ENCODE assay signal across 31 mouse cellular contexts in the genomic region with DNA sequence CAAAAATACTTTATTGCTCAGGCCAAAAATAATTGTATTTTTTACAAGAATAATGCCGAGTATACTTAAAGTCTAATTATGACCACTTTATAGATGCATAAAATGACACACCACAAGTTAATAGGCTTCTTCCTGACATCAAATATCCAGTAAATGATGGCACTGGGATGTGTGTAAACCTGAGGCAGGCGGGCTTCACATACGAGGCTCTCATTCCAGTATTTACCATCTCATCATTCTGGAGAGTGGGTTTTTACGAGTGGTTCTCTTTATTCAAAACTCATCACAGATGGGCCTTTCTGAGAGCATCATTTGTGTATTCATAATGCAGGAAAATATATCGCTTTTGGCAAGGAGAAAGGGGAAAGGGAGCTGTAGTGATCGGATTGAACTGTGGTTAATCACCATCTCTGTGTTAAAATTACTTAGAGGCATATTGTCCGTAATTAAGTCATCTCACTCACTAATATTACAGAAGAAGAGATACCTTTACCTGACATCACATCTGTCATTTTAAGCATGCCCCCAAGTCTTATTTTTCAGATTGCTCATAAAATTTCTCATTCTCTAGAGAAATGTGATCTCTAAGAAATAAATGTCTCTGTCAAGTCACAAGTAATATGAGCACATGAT.
"Had no signal": no experiment of that assay in that cellular context is flagged by ENCODE, and none has a peak within 500 bp of the region (broad histone marks: within the 10 kb centered on the region; RNA-seq: fewer than 3 reads in every experiment).

No protein-coding gene starts in this region.

- H3K4me3 ChIP-seq: left cerebral cortex, adult 2 months; limb, embryonic 10.5 days; limb, embryonic 12.5 days; limb, embryonic 13.5 days; limb, embryonic 15.5 days; liver, embryonic 12.5 days; liver, embryonic 13.5 days; liver, embryonic 15.5 days; lung, embryonic 15.5 days; megakaryocyte, embryonic 14.5 days; midbrain, embryonic 10.5 days; midbrain, embryonic 12.5 days; midbrain, embryonic 15.5 days; myocyte had no signal

- H3K4me1 ChIP-seq: limb, embryonic 10.5 days; limb, embryonic 12.5 days; limb, embryonic 13.5 days; limb, embryonic 15.5 days; liver, embryonic 12.5 days; liver, embryonic 13.5 days; liver, embryonic 15.5 days; lung, embryonic 15.5 days; megakaryocyte, embryonic 14.5 days; midbrain, embryonic 10.5 days; midbrain, embryonic 12.5 days; midbrain, embryonic 15.5 days had no signal

- DNase-seq: layer of hippocampus, postnatal 36 days; left cerebral cortex, postnatal 4 days; liver; liver, embryonic 13.5 days; liver, postnatal 0 days; lung, adult 18-20 months; lung, adult 2 months; lung, embryonic 14.5 days; lung, postnatal 10 days; lung, postnatal 14 days; lung, postnatal 36 days; lung, postnatal 4 days; midbrain, embryonic 14.5 days had no signal

- H3K27me3 ChIP-seq: limb, embryonic 12.5 days; limb, embryonic 13.5 days; limb, embryonic 15.5 days; liver, embryonic 12.5 days; liver, embryonic 13.5 days; liver, embryonic 15.5 days; lung, embryonic 15.5 days; megakaryocyte, embryonic 14.5 days; midbrain, embryonic 12.5 days; midbrain, embryonic 15.5 days had no signal

- H3K9ac ChIP-seq: limb, embryonic 12.5 days; limb, embryonic 13.5 days; limb, embryonic 15.5 days; liver, embryonic 12.5 days; liver, embryonic 13.5 days; liver, embryonic 14.5 days; liver, embryonic 15.5 days; liver, postnatal 0 days; lung, embryonic 14.5 days; lung, embryonic 15.5 days; midbrain, embryonic 12.5 days; midbrain, embryonic 15.5 days had no signal

- H3K4me2 ChIP-seq: limb, embryonic 12.5 days; limb, embryonic 13.5 days; limb, embryonic 15.5 days; liver, embryonic 11.5 days; liver, embryonic 12.5 days; liver, embryonic 13.5 days; liver, embryonic 15.5 days; lung, embryonic 14.5 days; lung, embryonic 15.5 days; midbrain, embryonic 12.5 days; midbrain, embryonic 15.5 days had no signal

- H3K36me3 ChIP-seq: limb, embryonic 10.5 days; limb, embryonic 12.5 days; limb, embryonic 15.5 days; liver, embryonic 12.5 days; liver, embryonic 13.5 days; liver, embryonic 15.5 days; lung, embryonic 15.5 days; midbrain, embryonic 10.5 days; midbrain, embryonic 12.5 days; midbrain, embryonic 15.5 days had no signal

- H3K9me3 ChIP-seq: limb, embryonic 10.5 days; limb, embryonic 12.5 days; limb, embryonic 13.5 days; limb, embryonic 15.5 days; liver, embryonic 12.5 days; liver, embryonic 13.5 days; liver, embryonic 15.5 days; lung, embryonic 15.5 days; megakaryocyte, embryonic 14.5 days; midbrain, embryonic 10.5 days; midbrain, embryonic 12.5 days; midbrain, embryonic 15.5 days had no signal

- H3K27ac ChIP-seq: left cerebral cortex, adult 2 months; limb, embryonic 10.5 days; limb, embryonic 12.5 days; limb, embryonic 13.5 days; limb, embryonic 15.5 days; liver, embryonic 12.5 days; liver, embryonic 13.5 days; liver, embryonic 14.5 days; liver, embryonic 15.5 days; lung, embryonic 15.5 days; macrophage; midbrain, embryonic 10.5 days; midbrain, embryonic 12.5 days; midbrain, embryonic 15.5 days had no signal

- ATAC-seq: liver, embryonic 12.5 days; liver, postnatal 0 days; lung, postnatal 0 days; midbrain, embryonic 15.5 days; midbrain, embryonic 16.5 days had no signal
